ENCODE assay signal across 23 mouse cellular contexts in genomic region chr3:65656451-65656850, GRCm38 (mm10). TPM values are rescaled to one million over a fixed set of nuclear protein-coding genes. Genes with fewer than 3 reads are reported as not detected.
A peak's percentile ranks its signal among the peaks of the same experiment; 100 is the strongest.
DNase-seq lines count a peak whose midpoint lies in the region; ATAC-seq and TF ChIP-seq lines count a peak whose summit lies in the region.
"Had no signal": no experiment of that assay in that cellular context is flagged by ENCODE, and none has a peak within 500 bp of the region (broad histone marks: within the 10 kb centered on the region; RNA-seq: fewer than 3 reads in every experiment).

No protein-coding gene starts in this region.

- H3K9ac ChIP-seq in hindbrain, embryonic 12.5 days: no peak overlapping the region
- no peak overlapping the region for H3K9ac ChIP-seq in hindbrain, embryonic 11.5 days (ENCODE audit: low read depth, low read length)
- H3K9ac ChIP-seq in ES-Bruce4 (ENCODE audit: low read depth, poor library complexity, severe bottlenecking): no peak overlapping the region
- no peak overlapping the region for H3K9ac ChIP-seq in hindbrain, postnatal 0 days (replicated peaks; ENCODE audit: low read length)
- H3K9ac ChIP-seq in neural tube, embryonic 13.5 days: no peak overlapping the region
- H3K9ac ChIP-seq: embryonic facial prominence, embryonic 12.5 days; liver, embryonic 13.5 days had no signal

- TF ChIP-seq CTCF in ES-Bruce4 (IDR thresholded peaks at IDR 0.05; ENCODE audit: low read depth, low read length): no peak
- no peak for TF ChIP-seq CTCF in hindbrain, postnatal 0 days (IDR thresholded peaks at IDR 0.05; ENCODE audit: low read depth)

- no peaks in the 10 kb centered on the region for H3K9me3 ChIP-seq in hindbrain, embryonic 12.5 days (replicated peaks)
- H3K9me3 ChIP-seq in hindbrain, embryonic 11.5 days (ENCODE audit: control insufficient read depth, low read length): no peaks in the 10 kb centered on the region
- H3K9me3 ChIP-seq in ES-Bruce4 (replicated peaks; ENCODE audit: control insufficient read depth, insufficient read depth, low read length, poor library complexity, severe bottlenecking): peaks cover 19% of the 10 kb centered on the region
- H3K9me3 ChIP-seq in hindbrain, postnatal 0 days (ENCODE audit: low read length): no peaks in the 10 kb centered on the region
- no peaks in the 10 kb centered on the region for H3K9me3 ChIP-seq in neural tube, embryonic 13.5 days
- H3K9me3 ChIP-seq: embryonic facial prominence, embryonic 12.5 days; liver, embryonic 13.5 days had no signal

- TF ChIP-seq EP300 in ES-Bruce4 (IDR thresholded peaks at IDR 0.05; ENCODE audit: insufficient read depth, low read depth, low read length): no peak

- peaks cover 8% of the 10 kb centered on the region; the same call in 1 of the 2 replicates for H3K27me3 ChIP-seq in hindbrain, embryonic 12.5 days
- peaks cover 2% of the 10 kb centered on the region; the same call in 1 of the 2 replicates for H3K27me3 ChIP-seq in hindbrain, embryonic 11.5 days (ENCODE audit: control insufficient read depth, insufficient read depth, low read length)
- no peaks in the 10 kb centered on the region for H3K27me3 ChIP-seq in ES-Bruce4 (ENCODE audit: control insufficient read depth, insufficient read depth, low read length, poor library complexity, severe bottlenecking)
- no peaks in the 10 kb centered on the region for H3K27me3 ChIP-seq in hindbrain, postnatal 0 days (ENCODE audit: insufficient read depth, low read length)
- peaks cover 14% of the 10 kb centered on the region for H3K27me3 ChIP-seq in neural tube, embryonic 13.5 days

- no peak for TF ChIP-seq POLR2A in ES-Bruce4 (IDR thresholded peaks at IDR 0.05; ENCODE audit: insufficient read depth, low read length)

- H3K27ac ChIP-seq in hindbrain, embryonic 12.5 days: peak overlapping the region; percentile 0; the same call in 1 of the 2 replicates
- H3K27ac ChIP-seq in hindbrain, embryonic 11.5 days (ENCODE audit: low read depth, low read length): no peak overlapping the region
- H3K27ac ChIP-seq in ES-Bruce4 (ENCODE audit: insufficient read depth, low read length): peak overlapping the region; percentile 73
- H3K27ac ChIP-seq in hindbrain, postnatal 0 days: 0 out of 2 replicates have a peak overlapping the region, but pooled peaks have one; percentile 9
- H3K27ac ChIP-seq in neural tube, embryonic 13.5 days (replicated peaks): no peak overlapping the region
- H3K27ac ChIP-seq: embryonic facial prominence, embryonic 12.5 days; gastrocnemius, adult 2 months; liver, embryonic 13.5 days had no signal

- H3K4me2 ChIP-seq in hindbrain, embryonic 12.5 days (replicated peaks): 0 out of 2 replicates have a peak overlapping the region, but pooled peaks have one; percentile 90
- H3K4me2 ChIP-seq in hindbrain, embryonic 11.5 days (replicated peaks; ENCODE audit: low read depth, low read length): no peak overlapping the region
- H3K4me2 ChIP-seq in hindbrain, postnatal 0 days (ENCODE audit: low read depth, low read length): no peak overlapping the region
- H3K4me2 ChIP-seq in neural tube, embryonic 13.5 days: peak overlapping the region; percentile 20; the same call in 1 of the 2 replicates
- H3K4me2 ChIP-seq: embryonic facial prominence, embryonic 12.5 days; heart, embryonic 11.5 days; liver, embryonic 13.5 days had no signal

- H3K4me3 ChIP-seq in hindbrain, embryonic 12.5 days: no peak overlapping the region
- no peak overlapping the region for H3K4me3 ChIP-seq in hindbrain, embryonic 11.5 days (ENCODE audit: low read depth, low read length)
- no peak overlapping the region for H3K4me3 ChIP-seq in ES-Bruce4 (ENCODE audit: low read depth, low read length)
- no peak overlapping the region for H3K4me3 ChIP-seq in hindbrain, postnatal 0 days (ENCODE audit: low read length)
- no peak overlapping the region for H3K4me3 ChIP-seq in neural tube, embryonic 13.5 days
- H3K4me3 ChIP-seq: embryonic facial prominence, embryonic 12.5 days; gastrocnemius, adult 2 months; liver, embryonic 13.5 days; megakaryocyte, embryonic 14.5 days had no signal

- WGBS in hindbrain, embryonic 12.5 days: 48% methylated on average over 7 of the region's 7 CpGs
- WGBS in hindbrain, embryonic 11.5 days: 62% methylated on average over 7 of the region's 7 CpGs
- WGBS in hindbrain, postnatal 0 days: 49% methylated on average over 7 of the region's 7 CpGs
- WGBS in neural tube, embryonic 13.5 days: 36% methylated on average over 7 of the region's 7 CpGs

- ATAC-seq in hindbrain, embryonic 12.5 days (ENCODE audit: low FRiP score): no peak
- no peak for ATAC-seq in hindbrain, embryonic 11.5 days (ENCODE audit: low FRiP score)
- ATAC-seq in hindbrain, postnatal 0 days: no peak
- ATAC-seq in neural tube, embryonic 13.5 days (ENCODE audit: low read depth): no peak
- ATAC-seq: CD4-positive, CD25-positive, alpha-beta regulatory T cell, adult 4 months; intestine, embryonic 16.5 days had no signal

- peaks cover 17% of the 10 kb centered on the region for H3K4me1 ChIP-seq in hindbrain, embryonic 12.5 days
- H3K4me1 ChIP-seq in hindbrain, embryonic 11.5 days (replicated peaks; ENCODE audit: control insufficient read depth, insufficient read depth, low read length): 0 out of 2 replicates have a peak, but pooled peaks cover 2% of the 10 kb centered on the region
- H3K4me1 ChIP-seq in ES-Bruce4 (ENCODE audit: control insufficient read depth, insufficient read depth, low read length): peaks cover 3% of the 10 kb centered on the region
- 0 out of 2 replicates have a peak, but pooled peaks cover 2% of the 10 kb centered on the region for H3K4me1 ChIP-seq in hindbrain, postnatal 0 days (ENCODE audit: insufficient read depth, low read length)
- H3K4me1 ChIP-seq in neural tube, embryonic 13.5 days (replicated peaks): peaks cover 28% of the 10 kb centered on the region
- H3K4me1 ChIP-seq: embryonic facial prominence, embryonic 12.5 days had no signal

- H3K36me3 ChIP-seq in hindbrain, embryonic 12.5 days: no peaks in the 10 kb centered on the region
- H3K36me3 ChIP-seq in hindbrain, embryonic 11.5 days (ENCODE audit: control insufficient read depth, insufficient read depth, low read length): no peaks in the 10 kb centered on the region
- no peaks in the 10 kb centered on the region for H3K36me3 ChIP-seq in ES-Bruce4 (ENCODE audit: control insufficient read depth, insufficient read depth, low read length, poor library complexity, severe bottlenecking)
- no peaks in the 10 kb centered on the region for H3K36me3 ChIP-seq in hindbrain, postnatal 0 days (ENCODE audit: insufficient read depth, low read length)
- no peaks in the 10 kb centered on the region for H3K36me3 ChIP-seq in neural tube, embryonic 13.5 days
- H3K36me3 ChIP-seq: embryonic facial prominence, embryonic 12.5 days; liver, embryonic 13.5 days had no signal

- DNase-seq in hindbrain, embryonic 11.5 days (ENCODE audit: low spot score): no peak
- peak; percentile 4 for DNase-seq in hindbrain, postnatal 0 days (ENCODE audit: low spot score)
- DNase-seq in lung, postnatal 36 days: no peak
- no peak for DNase-seq in lung, postnatal 14 days
- DNase-seq: adrenal gland, adult 2 months; cerebellum, adult 11-12 months; cerebellum, postnatal 10 days; gastrocnemius, adult 2 months; kidney, adult 9 months; kidney, postnatal 14 days; layer of hippocampus, postnatal 36 days; liver, embryonic 13.5 days; lung, adult 2 months; thymus, adult 18-20 months; thymus, postnatal 4 days had no signal

RNA-seq across cellular contexts. Expression of gene Lekr1, which starts 9.6 kb away (rescaled TPM):
- polyA plus RNA-seq in hindbrain, embryonic 12.5 days (2016; fragmentation: Nextera tagmentation; extraction: Ambion mirVana): 7.6 and 8.3 TPM in 2 replicates
- 7.2 and 7.6 TPM in 2 replicates for polyA plus RNA-seq in hindbrain, embryonic 11.5 days (2014; fragmentation: Nextera tagmentation; extraction: Ambion mirVana)
- 2.4 and 4.6 TPM in 2 replicates for polyA plus RNA-seq in ES-Bruce4 (2011; ENCODE audit: insufficient read depth, insufficient read length, low read depth, missing spikeins)
- total RNA-seq in hindbrain, postnatal 0 days (2014; rRNA removed): 2.5 and 2.9 TPM in 2 replicates
- 6.6 and 6.8 TPM in 2 replicates for polyA plus RNA-seq in hindbrain, postnatal 0 days (2015; fragmentation: Nextera tagmentation; extraction: Ambion mirVana)
- 6.4 and 7.8 TPM in 2 replicates for polyA plus RNA-seq in neural tube, embryonic 13.5 days (2015; fragmentation: Nextera tagmentation; extraction: Ambion mirVana)
- polyA plus RNA-seq: adrenal gland, adult 2 months had no signal

Comparison
In these comparisons a context has a peak if more than half of its experiments do, and no peak if none do; other contexts are left out.
1. H3K27ac ChIP-seq: peak in hindbrain, embryonic 12.5 days (single experiment), ES-Bruce4 (single experiment) and hindbrain, postnatal 0 days (single experiment); none in hindbrain, embryonic 11.5 days (single experiment) and neural tube, embryonic 13.5 days (single experiment).
2. H3K4me2 ChIP-seq: peak in hindbrain, embryonic 12.5 days (single experiment) and neural tube, embryonic 13.5 days (single experiment); none in hindbrain, embryonic 11.5 days (single experiment) and hindbrain, postnatal 0 days (single experiment).